Mouse (Mus musculus): ENCODE data around the gene Npm3. TPM values are rescaled to one million over a fixed set of nuclear protein-coding genes. Genes with fewer than 3 reads are reported as not detected.
A peak's percentile ranks its signal among the peaks of the same experiment; 100 is the strongest.

The Npm3 gene
- total RNA-seq, 2 experiments from 2014 or later: 29.0 to 31.5 TPM

DNA sequence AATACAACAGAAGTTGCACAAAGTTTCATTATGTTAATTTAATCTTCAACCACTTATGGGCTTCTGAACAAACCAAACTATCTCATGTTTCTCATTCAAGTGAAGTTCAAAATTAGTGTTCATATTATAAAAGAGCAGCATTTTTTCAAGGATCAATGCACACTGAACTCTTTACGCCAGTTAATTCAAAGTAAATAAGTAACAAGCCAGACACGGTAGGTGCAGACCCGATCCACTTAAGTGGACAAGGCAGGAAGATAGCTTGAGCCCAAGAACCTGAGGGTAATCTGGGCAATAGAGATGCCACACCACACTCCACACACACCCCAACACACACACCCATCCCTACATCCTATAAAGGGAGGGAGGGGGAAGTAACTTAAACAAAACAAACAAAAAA is 4.2 kb upstream of the Npm3 start:
- no peak for DNase-seq

DNA sequence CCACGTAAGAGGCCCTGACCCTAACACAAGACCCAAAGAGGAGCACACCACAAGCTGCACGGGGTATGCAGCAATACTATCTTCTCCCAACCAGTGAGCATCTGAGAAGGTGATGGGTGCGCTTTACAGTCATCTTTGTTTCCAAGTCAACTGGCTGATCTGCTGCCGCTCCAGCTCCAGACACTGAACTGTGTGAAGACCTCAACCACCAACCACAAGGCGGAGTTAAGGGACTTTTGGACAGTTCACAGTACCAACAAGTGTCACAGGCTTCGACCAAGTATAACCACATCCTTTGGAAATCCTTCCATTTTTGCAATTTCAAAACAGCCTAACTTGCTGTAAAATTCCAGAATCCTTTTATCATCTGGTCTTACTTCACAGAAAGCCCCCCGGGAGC is 2.5 kb upstream of the Npm3 start:
- DNase-seq: no peak

DNA sequence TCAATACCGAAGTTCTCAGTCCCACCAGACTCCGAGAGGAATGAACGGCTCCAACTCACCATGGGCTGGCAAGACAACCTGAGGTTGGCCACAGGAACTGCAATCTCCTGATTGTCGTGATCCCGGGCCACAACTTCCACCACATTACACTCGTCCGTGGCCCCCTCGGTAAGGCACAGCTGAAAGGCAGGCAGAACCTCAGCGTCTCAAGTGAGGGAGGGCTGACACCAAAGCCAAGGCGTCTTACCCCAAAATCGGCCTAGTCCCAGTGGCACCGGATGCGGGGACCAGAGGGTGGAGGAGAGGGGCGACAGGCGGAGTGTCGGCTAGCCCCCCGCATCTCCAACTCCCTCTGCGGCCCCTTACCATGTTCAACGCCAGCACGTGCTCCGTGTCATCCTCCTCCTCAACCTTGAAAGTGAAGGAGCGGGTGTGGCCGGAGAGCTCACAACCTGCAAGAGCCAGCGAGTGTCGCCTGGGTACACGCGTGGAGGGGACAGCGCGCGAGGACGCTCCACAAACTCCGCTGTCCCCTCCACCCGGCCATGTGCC is 624 bp downstream of the Npm3 start:
- DNase-seq: peak; percentile 31

DNA sequence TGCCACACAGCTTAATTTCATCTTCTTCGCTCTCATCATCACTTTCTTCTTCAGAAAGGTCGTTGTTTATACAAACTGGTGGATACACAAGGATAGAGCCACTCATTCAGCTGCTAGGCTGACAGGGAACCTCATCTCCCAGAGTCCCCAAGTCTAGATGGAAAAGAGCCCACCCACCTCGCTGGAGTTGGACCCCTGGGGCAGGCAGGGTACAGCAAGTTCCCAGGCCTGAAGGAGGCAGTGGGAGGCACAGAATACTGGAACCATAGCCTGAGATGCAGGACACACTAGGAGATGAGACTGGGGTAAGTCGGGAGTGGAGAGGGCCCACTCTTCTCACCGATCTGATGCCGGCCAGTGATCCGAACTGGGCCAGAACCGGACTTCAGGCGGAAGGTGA is 1.2 kb downstream of the Npm3 start:
- no peak for DNase-seq

DNA sequence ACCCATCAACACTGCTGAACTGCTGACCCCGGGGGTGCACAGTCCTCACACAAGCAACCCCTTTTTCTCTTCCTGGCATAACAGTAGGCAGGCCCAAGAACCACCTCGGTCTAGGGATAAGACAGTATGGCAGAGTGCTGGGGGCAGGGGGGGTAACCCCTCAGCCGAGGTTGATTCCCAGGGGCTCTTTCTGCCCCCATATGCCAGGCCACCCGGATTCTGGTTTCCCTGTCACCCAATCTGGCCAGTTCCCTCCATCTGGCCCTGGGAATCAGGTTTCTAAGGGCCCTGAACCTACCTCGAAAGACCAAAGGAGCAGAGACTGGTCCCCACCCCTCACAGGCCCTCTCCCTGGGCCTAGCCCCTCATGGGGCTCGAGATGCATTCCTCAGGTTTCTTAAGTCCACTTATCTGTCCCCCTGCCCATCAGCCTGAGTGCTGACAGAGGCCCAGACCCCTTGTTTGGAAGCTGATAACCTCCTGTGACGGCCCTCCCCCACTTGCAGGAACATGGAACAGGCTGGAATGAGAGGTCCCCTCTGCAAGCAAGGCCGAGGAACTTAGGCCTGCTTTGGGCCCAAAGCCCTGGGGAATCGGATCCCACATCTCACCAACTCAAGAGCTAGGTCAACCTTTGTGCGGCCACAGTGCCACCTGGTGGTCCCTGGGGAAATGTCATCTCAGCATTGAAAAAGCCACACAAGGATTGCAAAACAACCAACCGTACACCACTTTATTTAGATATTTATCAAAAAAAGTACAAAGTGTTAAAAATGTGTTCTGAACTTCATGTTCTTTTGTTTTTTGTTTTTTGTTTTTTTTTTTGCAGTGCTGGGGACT is 2.1 kb downstream of the Npm3 start:
- peak; percentile 91 for DNase-seq

DNA sequence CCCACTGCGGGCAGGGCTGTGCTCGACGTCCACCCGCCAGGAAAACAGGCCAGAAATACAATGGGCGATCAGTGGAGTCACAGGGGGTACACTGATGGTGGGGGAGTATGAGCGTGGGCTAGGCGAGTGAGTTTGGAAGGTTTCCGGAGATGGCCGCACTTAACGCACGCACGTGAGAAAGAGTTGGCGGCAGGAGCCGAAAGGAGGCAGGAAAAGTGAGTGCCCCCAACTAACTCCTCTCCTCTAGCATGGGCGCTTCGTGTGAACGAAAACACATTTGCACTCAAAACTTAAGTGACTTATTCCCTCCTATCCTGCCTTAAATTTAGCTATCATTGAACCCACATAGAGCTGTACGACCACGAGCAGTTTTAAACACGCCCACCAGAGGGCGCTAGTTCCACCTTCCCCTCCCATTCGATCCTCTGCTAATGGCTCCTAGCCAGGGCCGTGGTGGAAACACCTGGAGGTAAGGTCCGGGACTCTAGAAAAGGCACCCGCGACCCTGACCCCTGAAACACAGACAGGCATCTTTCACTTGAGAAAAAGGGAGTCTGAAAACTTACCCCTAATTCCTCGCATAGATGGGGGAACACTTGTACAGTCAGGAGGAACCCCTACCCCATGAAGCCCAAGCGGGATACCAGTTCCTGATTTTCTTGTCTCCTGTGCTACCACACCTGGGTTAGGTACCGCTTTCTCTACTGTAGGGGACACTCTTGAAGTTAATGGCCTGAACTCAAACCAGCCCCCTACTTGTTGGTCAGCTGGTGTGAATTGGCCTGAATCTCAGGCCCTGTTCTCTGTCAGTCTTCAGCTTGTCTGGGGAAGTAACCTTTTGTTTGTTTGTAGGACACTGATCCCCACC is 3.0 kb downstream of the Npm3 start:
- DNase-seq: peak; percentile 82

DNA sequence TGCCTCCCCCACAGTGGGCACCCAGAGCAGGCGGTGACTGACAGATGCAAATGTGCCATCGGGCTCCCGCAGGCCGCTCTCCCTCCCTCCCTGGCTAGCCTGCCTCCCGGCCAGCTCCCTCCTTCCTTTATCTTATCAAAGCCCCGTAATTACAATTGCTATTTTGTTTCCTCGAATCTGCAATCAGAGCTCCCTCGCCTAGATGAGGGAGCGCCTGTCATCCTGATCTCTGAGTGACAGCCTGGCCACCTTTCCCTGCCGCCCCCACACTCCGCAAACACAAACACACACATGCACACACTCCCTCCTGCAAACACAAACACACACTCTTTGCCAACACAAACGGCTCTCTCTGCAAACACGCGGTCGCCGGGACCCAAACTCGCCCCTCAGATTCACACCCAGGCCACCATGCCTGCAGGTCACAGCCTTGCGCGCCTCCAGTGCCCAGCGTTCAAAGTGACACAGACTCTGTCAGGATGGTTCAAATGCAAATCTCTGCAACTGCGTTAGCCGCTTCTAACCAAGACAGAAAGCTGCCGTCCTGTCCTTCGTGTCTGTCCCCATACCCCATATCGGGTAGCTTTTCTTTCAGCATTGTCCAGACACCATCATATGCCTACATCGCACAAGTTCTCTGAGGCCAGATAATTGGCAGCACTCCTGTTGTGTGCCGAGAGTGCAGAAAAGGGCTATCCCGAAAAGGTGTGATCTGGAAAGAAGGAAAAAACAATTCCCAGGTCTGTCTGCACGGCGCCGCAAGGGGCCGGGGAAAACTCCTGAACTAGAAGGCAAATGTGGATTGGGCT is 3.8 kb downstream of the Npm3 start:
- DNase-seq: no peak

DNA sequence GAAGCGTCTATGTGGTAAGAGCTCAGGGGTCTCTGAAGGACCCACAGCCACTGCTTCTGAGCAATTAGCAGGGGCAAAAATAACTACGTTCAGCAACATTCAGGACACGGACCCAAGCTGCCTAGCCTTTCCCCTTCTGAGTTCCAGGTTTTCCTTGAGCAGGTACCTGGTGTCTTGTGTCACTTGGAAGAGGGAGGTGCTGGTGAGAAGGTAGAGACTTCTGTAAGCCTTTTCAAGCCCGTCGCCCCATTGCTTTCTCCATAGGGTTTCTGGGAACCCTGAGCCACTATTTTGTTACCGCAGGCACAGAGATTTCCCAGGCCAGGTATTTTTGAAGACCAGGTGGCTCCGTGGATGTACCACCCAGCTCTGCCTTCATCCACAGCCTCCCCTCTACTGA is 5.8 kb downstream of the Npm3 start:
- no peak for DNase-seq

DNA sequence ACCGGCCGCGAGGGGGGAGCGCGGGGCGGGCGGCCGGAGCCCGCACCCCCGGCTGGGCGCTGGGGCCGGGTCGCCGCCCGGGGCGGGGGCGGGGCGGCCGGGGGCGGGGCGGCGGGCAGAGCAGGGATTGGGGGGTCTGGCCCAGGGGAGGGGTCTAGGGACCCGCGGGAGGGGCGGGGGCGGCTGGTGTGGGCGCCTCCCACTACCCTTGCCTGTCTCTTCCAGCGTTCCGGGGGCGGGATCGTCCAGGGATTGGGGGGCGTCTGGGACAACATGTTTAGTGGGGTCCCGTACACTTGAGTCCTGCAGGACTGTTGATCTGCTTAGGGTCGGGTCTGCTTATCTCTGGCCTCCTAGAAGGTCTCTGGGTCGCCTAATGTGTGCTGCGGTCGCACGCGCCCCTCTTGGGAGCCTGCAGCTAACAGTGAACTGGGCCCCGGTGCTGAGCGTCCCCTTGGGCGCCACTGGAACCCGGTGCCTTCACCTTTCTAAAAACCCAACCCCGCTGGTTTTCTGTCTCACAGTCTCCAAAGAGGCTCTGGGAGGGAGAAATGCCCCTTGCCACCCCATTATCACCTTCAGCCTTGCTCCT is 6.3 kb downstream of the Npm3 start:
- no peak for DNase-seq

DNA sequence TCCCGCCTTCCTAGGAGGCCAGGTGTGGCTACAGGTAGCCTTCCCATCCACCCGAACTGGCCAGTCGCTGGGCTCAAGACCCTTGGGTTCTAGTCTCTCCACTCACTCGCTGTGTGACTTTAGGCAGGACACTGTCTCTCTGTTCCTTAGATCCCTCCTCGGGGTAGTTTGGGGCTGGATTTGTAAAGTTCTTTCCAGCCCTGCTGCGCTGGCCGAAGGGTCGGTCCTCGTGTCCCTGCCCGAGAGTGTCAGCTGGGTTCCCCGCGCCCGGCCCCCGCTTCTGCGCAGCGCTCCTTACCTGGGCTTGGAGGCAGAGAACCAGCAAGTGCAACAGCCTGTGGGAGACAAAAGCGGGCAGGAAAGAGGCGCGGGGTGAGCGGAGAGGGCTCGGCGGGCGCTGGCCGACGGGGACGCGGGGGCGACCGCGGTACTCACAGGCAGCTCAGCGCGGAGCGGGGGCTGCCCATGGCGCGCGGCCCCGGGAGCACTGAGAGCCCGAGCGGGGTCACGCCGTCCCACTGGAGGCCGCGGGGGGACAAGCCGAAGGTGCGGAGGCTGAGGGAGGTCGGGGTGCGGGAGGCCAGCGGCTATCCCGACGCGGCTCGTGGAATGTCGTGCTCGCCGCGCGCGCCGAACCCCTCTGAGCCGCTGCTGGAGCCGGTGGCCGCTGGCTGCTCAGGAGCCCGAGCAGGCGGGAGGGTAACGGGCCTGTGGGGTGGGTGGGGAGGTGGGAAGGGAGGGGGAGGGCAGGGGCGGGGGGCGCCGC is 7.0 kb downstream of the Npm3 start, which contains the start of gene Fgf8:
Gene Fgf8 (minus strand): TSS at position 698 of the 766 bp plus-strand sequence.
- peak; percentile 30 for DNase-seq

DNA sequence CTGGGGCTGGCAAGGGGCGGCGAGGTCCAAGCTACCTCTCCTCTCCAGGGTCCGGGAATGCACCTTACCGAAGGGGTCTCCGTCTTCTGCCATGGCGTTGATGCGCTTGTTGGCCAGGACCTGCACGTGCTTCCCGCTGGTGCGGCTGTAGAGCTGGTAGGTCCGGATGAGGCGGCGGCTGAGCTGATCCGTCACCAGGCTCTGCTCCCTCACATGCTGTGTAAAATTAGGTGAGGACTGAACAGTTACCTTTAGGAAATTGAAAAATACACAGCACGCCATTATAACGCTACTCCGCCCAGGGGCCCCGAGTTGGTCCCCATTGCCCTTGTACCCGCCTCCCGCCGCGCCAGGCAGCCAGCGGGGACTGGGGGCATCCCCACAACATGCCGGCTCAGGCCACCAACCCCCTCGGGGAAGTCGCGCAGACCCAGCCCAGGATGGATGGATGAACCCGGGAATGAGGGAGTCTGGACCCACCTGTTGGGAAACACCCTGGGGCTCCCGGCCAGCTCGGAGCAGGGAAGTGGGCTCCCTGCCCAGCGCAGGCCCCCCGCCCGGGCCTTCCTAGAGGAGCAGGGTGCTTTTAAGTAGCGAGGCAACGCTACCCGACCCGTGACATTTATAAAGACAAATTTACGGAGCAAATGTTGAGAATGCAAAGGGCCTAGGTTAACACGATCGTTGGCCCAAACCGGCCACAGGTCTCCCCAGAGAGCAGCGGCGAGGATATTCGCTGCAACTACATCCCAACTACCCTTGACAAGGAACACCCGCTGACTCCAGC is 7.8 kb downstream of the Npm3 start:
- no peak for DNase-seq

DNA sequence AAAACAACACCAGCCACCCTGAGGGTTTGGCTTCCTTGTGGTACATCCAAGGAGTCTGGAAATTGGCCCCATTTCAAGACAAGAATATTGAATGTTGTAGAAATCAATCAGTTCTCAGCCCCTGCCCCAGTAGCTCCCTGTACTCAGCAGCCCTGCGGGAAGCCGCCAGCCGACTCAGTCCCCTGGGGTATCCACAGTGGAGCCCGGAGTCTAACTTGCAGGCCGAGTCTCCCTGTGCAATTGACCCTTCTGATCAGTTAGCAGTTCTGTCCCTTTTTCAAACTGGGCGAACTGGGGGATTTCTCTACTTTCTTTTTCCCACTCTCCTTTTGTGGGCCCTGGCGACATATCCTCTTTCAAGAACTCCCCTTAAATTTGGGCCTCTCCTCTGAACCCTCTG is 8.6 kb downstream of the Npm3 start:
- no peak for DNase-seq

DNA sequence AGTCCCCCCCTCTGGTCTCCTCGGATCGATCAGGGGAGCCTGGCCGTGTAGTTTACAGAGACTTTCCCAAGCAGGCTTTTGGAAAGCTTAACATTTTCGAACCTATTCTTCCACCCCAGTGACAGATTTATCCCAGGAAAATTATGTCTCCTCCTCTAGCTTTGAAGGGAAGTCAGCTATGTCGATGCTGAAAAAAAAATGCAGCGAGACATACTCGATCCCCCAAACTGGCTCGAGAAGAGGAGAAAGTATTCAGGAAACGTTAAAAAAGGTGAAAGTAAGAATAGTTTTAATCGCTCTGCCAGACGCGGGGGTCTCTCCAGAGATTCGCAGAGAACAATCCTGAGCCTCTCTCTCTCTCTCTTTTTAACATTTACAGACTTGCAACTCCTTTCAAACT is 9.2 kb downstream of the Npm3 start:
- DNase-seq: no peak

DNA sequence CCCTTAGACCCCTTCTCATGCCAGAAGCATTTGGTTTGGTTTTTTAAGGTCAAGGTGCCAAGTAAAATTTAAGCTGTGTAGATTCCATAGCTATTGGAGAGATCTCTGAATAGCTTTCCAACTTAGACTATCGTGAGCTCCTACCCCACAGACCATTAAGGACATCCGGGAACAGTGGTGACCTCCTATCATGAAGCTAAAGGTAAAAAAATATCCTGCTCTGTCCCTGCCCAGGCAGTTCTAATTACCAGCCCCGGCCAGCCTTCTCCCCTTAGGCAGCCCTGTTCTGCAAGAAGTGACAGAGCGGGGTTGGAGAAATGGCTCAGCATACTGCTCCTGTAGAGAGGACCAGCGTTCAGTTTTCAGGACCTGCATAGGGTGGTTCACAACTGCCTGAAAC is 10.9 kb downstream of the Npm3 start:
- no peak for DNase-seq

DNA sequence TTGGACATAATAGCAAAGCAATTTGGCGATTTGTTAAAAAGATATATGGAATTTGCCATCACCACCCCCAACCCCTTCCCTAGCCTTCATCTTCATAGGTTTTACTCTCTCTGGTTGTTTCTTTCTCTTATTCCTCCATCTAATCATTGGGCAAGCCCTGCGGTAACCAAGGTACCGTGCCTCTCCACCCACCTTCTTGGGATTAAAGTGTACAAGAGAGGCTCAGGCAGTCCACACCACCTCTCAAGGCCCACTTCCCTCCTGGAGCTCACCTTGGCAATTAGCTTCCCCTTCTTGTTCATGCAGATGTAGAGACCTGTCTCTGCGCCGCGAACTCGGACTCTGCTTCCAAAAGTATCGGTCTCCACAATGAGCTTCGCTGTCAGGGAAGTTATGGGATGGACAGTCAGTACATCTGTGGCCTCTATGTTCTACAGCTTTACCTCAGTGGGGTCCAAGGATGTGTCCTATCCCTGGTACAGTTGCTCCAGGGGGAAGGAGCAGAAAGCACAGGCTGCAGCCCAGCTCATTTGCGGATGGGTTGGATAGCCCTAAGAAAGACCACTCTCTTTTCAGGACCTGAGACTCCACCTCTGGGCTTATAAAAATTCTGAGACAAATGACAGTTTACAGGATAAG is 11.4 kb downstream of the Npm3 start:
- DNase-seq: no peak

DNA sequence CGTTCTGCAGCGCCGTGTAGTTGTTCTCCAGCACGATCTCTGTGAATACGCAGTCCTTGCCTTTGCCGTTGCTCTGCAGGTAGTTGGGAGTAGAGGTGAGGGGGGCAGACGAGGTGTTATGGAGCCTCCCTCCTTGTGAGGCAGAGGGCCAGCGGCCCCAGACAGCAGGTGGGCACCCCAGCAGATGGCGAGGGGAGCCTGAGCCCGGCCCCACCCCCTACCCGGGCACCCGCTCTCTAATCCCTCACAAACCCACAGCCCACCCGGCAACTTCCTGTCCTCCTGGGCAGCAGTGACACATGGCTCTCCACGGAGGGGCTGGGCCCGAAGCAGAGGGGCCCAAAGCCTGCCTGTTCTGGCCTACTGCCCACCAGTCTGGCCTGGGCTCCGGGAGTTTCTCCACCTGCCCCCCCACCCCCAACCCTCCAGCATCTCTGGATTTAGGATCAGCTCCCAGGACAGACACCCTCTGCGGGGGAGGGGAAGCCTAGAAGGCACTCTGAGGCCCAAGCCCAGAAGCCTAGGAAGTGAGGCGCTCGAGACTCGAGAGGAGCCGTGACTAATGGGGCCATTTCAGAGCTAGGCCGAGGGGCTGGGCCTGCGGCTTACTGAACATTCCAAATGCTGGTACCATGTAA is 12.1 kb downstream of the Npm3 start:
- DNase-seq: no peak

DNA sequence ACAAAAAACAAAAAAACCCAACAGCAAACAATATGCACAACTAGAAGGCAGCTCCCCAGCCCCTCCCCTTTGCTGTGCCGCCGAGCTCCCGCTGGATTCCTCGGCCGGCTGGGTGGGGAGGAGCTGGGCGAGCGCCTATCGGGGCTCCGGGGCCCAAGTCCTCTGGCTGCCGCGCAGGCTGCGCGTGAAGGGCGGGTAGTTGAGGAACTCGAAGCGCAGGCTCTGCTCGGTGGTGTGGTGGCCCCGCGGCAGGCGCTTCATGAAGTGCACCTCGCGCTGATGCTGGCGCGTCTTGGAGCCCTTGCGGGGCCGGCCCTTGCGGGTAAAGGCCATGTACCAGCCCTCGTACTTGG is 12.6 kb downstream of the Npm3 start:
- DNase-seq: peak; percentile 69

DNA sequence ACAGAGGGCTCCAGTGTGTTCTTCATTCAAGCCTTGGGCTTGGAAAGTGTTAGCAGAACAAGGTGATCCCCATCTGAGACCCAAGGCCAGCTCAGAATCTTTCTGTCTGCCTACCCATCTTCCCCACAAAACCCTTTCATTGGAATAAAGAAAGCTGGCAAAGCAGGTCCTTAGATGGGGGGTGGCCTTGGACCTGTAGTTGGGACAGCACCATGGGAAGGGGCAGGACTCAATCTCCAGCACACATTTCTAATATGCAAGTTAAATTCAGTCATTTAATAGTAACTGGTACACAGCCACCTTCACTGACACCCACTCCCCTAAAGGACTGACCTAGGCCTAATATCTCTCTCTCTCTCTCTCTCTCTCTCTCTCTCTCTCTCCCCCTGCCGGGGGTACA is 13.2 kb downstream of the Npm3 start:
- DNase-seq: no peak

DNA sequence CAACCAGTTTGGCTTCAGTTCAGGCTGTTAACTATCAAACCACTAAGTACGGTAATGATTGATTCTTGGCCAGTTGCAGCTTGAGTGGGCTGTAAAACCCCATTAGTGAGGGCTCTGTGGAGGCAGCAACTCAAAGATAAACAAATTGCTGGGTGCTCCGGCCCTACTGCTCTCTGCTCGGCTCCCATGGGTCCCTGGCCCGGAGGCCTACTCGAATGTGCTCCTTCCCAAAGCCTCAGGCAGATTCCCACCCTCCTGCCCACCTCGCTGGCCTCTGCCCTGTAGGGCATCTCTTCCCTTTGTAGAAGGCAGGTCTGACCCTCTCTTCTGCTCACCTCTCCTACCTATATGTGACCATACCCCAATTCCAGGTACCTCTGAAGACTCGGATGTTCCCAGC is 14.6 kb downstream of the Npm3 start:
- no peak for DNase-seq
